Mouse (Mus musculus): Measurements from ENCODE around the gene Vmn1r237.

The Vmn1r237 gene

DNA sequence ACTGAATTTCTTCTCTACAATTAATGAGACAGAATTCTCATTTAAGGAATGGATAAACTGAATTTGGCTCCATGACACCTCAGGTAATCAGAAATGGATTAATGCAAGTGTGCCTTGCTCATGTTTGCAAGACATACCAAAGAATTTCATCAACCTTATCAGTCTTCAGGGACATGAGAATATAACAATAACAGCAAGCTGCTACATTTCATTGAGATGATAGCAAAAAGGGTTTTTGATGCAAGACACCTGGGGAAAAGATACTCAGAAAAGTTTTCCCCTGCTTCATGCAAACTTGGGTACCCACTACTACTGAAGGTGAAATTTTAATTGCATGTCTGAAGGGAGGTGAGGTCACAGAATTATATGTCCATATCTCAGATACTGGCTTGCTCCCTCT is at the start of gene Vmn1r237:
Gene Vmn1r237, plus strand, starts transcription at position 301 of the 400 bp plus-strand sequence.
- in situ Hi-C loops (cut with MboI; ENCODE audit: unreplicated experiment in 2 of 2), result no loop called here

DNA sequence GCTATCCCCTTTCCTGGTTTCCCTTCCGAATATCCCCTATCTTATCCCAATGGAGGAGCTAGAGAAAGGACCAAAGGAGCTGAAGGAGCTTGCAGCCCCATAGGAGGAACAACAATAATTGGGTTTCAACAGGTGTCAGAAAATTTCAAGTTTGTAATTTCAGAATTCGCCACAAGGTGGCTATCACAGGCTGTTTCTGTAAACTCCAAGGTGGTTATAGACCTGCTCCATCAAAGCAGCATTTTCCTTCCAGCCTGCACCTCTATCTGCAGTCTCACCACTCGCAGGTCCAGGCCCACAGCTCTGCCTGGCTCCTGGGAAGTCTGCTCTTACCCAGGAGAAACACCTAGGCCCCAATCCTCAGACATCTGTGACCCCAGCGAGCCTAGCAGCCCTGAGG is 39.6 kb upstream of the Vmn1r237 start:
- in situ Hi-C loops (cut with MboI; ENCODE audit: unreplicated experiment in 2 of 2), result loop anchor here (5.0 to 25.0 kb wide), 4 partner anchors 150 to 765 kb away; partner anchors contain the start of gene Zfp54 (in 2 of the 2)

DNA sequence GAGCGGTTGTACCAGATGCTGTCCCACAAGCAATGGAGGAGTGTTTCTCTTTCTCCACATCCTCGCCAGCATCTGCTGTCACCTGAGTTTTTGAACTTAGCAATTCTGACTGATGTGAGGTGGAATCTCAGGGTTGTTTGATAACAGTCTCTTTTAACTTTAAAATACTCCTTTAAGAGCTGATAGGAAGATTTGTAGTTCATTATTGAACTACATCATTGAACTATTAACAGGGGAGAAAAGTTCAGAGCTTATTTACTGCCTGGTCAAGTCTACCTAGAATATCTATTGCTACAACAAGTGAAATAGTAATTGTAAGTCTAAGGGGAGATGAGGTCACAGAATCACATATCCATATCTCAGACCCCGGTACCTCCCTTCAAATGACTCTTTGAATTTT is 29.0 kb upstream of the Vmn1r237 start, which contains the start of gene Vmn1r236:
Gene Vmn1r236, plus strand, starts transcription at position 301 of the 400 bp plus-strand sequence.
- in situ Hi-C loops (cut with MboI; ENCODE audit: unreplicated experiment in 2 of 2), result no loop called here

DNA sequence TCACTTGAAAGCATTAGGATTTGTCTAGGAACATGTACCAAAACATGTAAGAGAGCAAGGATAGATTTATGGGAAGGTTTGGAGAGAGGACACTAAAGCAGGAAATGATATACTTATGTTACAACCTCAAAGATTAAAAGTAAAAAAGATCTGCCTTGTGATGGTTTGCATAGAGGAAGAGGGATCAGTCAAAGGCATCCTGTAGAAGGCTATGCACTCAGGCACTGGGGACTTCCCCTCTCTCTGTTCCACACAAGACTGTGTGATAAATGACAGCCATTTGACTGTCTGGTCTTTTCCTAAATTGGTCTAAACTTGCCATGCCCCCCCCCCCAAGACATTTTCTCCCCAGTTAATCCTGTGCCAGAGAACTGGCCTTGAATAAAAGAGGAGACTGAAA is 27.3 kb upstream of the Vmn1r237 start:
- in situ Hi-C loops (cut with MboI; ENCODE audit: unreplicated experiment in 2 of 2), result no loop called here

DNA sequence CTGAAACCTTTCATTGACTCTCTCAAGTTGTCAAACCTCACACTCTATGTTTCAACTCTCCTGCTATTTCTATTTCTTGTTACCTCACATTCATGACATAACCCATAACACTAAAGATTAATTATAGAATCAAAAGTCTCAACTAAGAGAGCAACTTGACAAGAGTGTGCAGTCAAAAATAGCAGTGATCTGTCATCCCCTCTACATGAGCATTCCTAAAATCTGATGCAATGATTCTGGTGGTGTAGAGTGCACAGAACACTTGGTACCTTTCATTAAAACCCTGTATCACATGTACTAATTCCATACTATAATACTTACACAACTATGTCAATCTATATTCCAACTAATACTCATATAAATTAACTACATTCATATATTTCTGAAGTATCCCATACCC is 22.0 kb upstream of the Vmn1r237 start:
- in situ Hi-C loops (cut with MboI; ENCODE audit: unreplicated experiment in 2 of 2), result no loop called here
